19 mouse cellular contexts compared by ENCODE assay signal in the genomic region with DNA sequence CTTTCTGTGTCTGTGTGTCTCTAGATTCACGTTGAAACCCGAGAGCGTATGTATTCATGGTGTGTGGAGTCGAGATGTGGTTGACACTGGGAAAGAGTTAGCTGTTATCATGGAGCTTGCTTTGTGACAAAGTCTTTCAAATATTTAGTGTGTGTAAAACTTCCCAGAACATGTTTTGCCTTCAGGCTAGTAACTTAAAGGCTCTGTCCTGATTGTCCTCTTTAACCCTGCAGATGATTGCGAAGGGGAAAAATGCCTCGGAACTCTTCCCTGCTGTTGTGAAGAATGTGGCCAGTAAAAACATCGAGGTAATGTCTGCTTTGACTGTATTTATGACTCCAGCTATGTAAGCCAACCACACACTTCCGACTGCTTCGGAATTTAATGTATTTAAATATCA. TPM values are rescaled to one million over a fixed set of nuclear protein-coding genes. Genes with fewer than 3 reads are reported as not detected.
DNase-seq lines count a peak whose midpoint lies in the region; ATAC-seq and TF ChIP-seq lines count a peak whose summit lies in the region.
"Had no signal": no experiment of that assay in that cellular context is flagged by ENCODE, and none has a peak within 500 bp of the region (broad histone marks: within the 10 kb centered on the region; RNA-seq: fewer than 3 reads in every experiment).

No protein-coding gene starts in this region.

- no peak overlapping the region for H3K9ac ChIP-seq in heart, postnatal 0 days (replicated peaks; ENCODE audit: low read depth, low read length)
- no peak overlapping the region for H3K9ac ChIP-seq in kidney, postnatal 0 days (ENCODE audit: low read depth, low read length)
- H3K9ac ChIP-seq: embryonic facial prominence, embryonic 13.5 days; forebrain, embryonic 13.5 days; heart, embryonic 12.5 days; hindbrain, embryonic 15.5 days had no signal

- 0 out of 2 replicates have a peak overlapping the region, but pooled peaks have one; percentile 6 for H3K27ac ChIP-seq in heart, postnatal 0 days (ENCODE audit: low read depth)
- H3K27ac ChIP-seq in kidney, postnatal 0 days: no peak overlapping the region
- H3K27ac ChIP-seq: embryonic facial prominence, embryonic 13.5 days; forebrain, embryonic 13.5 days; hindbrain, embryonic 10.5 days; hindbrain, embryonic 15.5 days had no signal

- TF ChIP-seq EP300 in heart, postnatal 0 days (IDR thresholded peaks at IDR 0.05; ENCODE audit: low read depth): no peak

- no peak overlapping the region for H3K4me3 ChIP-seq in heart, postnatal 0 days (ENCODE audit: low read depth, low read length)
- no peak overlapping the region for H3K4me3 ChIP-seq in kidney, postnatal 0 days (replicated peaks; ENCODE audit: low read depth, low read length)
- H3K4me3 ChIP-seq: embryonic facial prominence, embryonic 13.5 days; forebrain, embryonic 13.5 days; heart, embryonic 12.5 days; hindbrain, embryonic 10.5 days; hindbrain, embryonic 15.5 days had no signal

- 60% methylated on average over 9 of the region's 9 CpGs for WGBS in heart, postnatal 0 days
- 45% methylated on average over 9 of the region's 9 CpGs for WGBS in kidney, postnatal 0 days

- no peak for ATAC-seq in heart, postnatal 0 days (ENCODE audit: insufficient read depth, low read depth)
- no peak for ATAC-seq in kidney, postnatal 0 days (replicated peaks; ENCODE audit: low FRiP score, low read depth)
- ATAC-seq: forebrain, embryonic 13.5 days; intestine, embryonic 16.5 days had no signal

- H3K4me2 ChIP-seq in heart, postnatal 0 days (ENCODE audit: low read depth, low read length): no peak overlapping the region
- no peak overlapping the region for H3K4me2 ChIP-seq in kidney, postnatal 0 days (ENCODE audit: low read length)
- H3K4me2 ChIP-seq: embryonic facial prominence, embryonic 13.5 days; forebrain, embryonic 13.5 days; heart, embryonic 12.5 days; hindbrain, embryonic 15.5 days had no signal

- no peak for TF ChIP-seq CTCF in heart, postnatal 0 days (IDR thresholded peaks at IDR 0.05; ENCODE audit: low read depth)
- TF ChIP-seq CTCF in kidney, postnatal 0 days (IDR thresholded peaks at IDR 0.05; ENCODE audit: low read depth): no peak

- no peak for DNase-seq in heart, postnatal 0 days (ENCODE audit: low spot score)
- DNase-seq in heart, postnatal 4 days: no peak
- peak; percentile 68 for DNase-seq in kidney, postnatal 0 days (ENCODE audit: low spot score)
- DNase-seq in kidney, adult 18-20 months: no peak
- peak; percentile 63 for DNase-seq in R1 (ENCODE audit: low read depth, low spot score)
- DNase-seq in gastrocnemius, postnatal 10 days: no peak
- DNase-seq in frontal cortex, postnatal 36 days (ENCODE audit: low spot score in 2 of 2): no peak
- DNase-seq: adrenal gland, adult 2 months; adrenal gland, postnatal 25 days; cerebellum, adult 18-20 months; cerebellum, adult 9-11 months; cerebellum, postnatal 36 days; heart, postnatal 14 days had no signal

- H3K4me1 ChIP-seq in heart, postnatal 0 days (ENCODE audit: control insufficient read depth, insufficient read depth): peaks cover 28% of the 10 kb centered on the region
- 0 out of 2 replicates have a peak, but pooled peaks cover 6% of the 10 kb centered on the region for H3K4me1 ChIP-seq in kidney, postnatal 0 days (replicated peaks; ENCODE audit: insufficient read depth, low read length)
- H3K4me1 ChIP-seq: hindbrain, embryonic 10.5 days had no signal

- H3K9me3 ChIP-seq in heart, postnatal 0 days (replicated peaks; ENCODE audit: control insufficient read depth, low read length): no peaks in the 10 kb centered on the region
- H3K9me3 ChIP-seq in kidney, postnatal 0 days (replicated peaks; ENCODE audit: low read length): no peaks in the 10 kb centered on the region
- H3K9me3 ChIP-seq: embryonic facial prominence, embryonic 13.5 days; forebrain, embryonic 13.5 days; heart, embryonic 12.5 days; hindbrain, embryonic 10.5 days; hindbrain, embryonic 15.5 days had no signal

- H3K27me3 ChIP-seq in heart, postnatal 0 days (ENCODE audit: control insufficient read depth, insufficient read depth, low read length): no peaks in the 10 kb centered on the region
- H3K27me3 ChIP-seq in kidney, postnatal 0 days (ENCODE audit: insufficient read depth, low read length): no peaks in the 10 kb centered on the region
- H3K27me3 ChIP-seq: embryonic facial prominence, embryonic 13.5 days; forebrain, embryonic 13.5 days; heart, embryonic 12.5 days; hindbrain, embryonic 15.5 days had no signal

- H3K36me3 ChIP-seq in heart, postnatal 0 days (replicated peaks; ENCODE audit: control insufficient read depth, insufficient read depth, low read length): peaks cover 12% of the 10 kb centered on the region
- peaks cover 20% of the 10 kb centered on the region; the same call in 1 of the 2 replicates for H3K36me3 ChIP-seq in kidney, postnatal 0 days (ENCODE audit: insufficient read depth, low read length)
- H3K36me3 ChIP-seq: hindbrain, embryonic 15.5 days had no signal

RNA-seq across cellular contexts. Expression of gene Ap3b1, which starts 35.7 kb away (rescaled TPM):
- total RNA-seq in heart, postnatal 0 days (2014; rRNA removed; ENCODE audit: low replicate concordance): 14.8 and 26.0 TPM in 2 replicates
- 22.5 TPM in 2 replicates for polyA plus RNA-seq in heart, postnatal 0 days (2015; fragmentation: Nextera tagmentation; extraction: Ambion mirVana)
- 10 to 100 TPM; 29.4 to 31.8 TPM for total RNA-seq in heart, postnatal 4 days (2021)
- polyA plus RNA-seq in kidney, postnatal 0 days (2015; fragmentation: Nextera tagmentation; extraction: Ambion mirVana): 32.9 and 38.8 TPM in 2 replicates
- total RNA-seq in gastrocnemius, postnatal 10 days (2021): 10 to 100 TPM; 23.3 to 23.4 TPM

Comparison
In these comparisons a context has a peak if more than half of its experiments do, and no peak if none do; other contexts are left out.
1. DNase-seq: peak in kidney, postnatal 0 days (single experiment) and R1 (single experiment); none in heart, postnatal 0 days (single experiment), heart, postnatal 4 days (single experiment), kidney, adult 18-20 months (single experiment), gastrocnemius, postnatal 10 days (single experiment) and frontal cortex, postnatal 36 days (0 of 2).